ENCODE assay signal across 16 mouse cellular contexts in genomic region chr12:13079832-13080231, GRCm38 (mm10).
"Had no signal": no experiment of that assay in that cellular context is flagged by ENCODE, and none has a peak within 500 bp of the region (broad histone marks: within the 10 kb centered on the region; RNA-seq: fewer than 3 reads in every experiment).

No protein-coding gene starts in this region.

- H3K4me1 ChIP-seq: liver, embryonic 13.5 days; stomach, embryonic 15.5 days had no signal

- H3K4me2 ChIP-seq: kidney, embryonic 15.5 days; liver, embryonic 13.5 days; midbrain, embryonic 11.5 days; stomach, embryonic 15.5 days had no signal

- H3K4me3 ChIP-seq: kidney, embryonic 15.5 days; liver, embryonic 13.5 days; stomach, embryonic 15.5 days had no signal

- H3K36me3 ChIP-seq: kidney, embryonic 15.5 days; liver, embryonic 13.5 days; stomach, embryonic 15.5 days had no signal

- DNase-seq: kidney, adult 11 months; kidney, adult 8-10 months; kidney, postnatal 10 days; kidney, postnatal 36 days; layer of hippocampus, postnatal 36 days; liver, embryonic 13.5 days; lung, adult 2 months; lung, postnatal 14 days; lung, postnatal 4 days; midbrain, embryonic 14.5 days; right cerebral cortex, postnatal 14 days; spleen, adult 18-20 months; thymus, postnatal 25 days had no signal

- H3K27me3 ChIP-seq: kidney, embryonic 15.5 days; liver, embryonic 13.5 days; stomach, embryonic 15.5 days had no signal

- H3K9ac ChIP-seq: kidney, embryonic 15.5 days; liver, embryonic 13.5 days; stomach, embryonic 15.5 days had no signal

- H3K27ac ChIP-seq: kidney, embryonic 15.5 days; liver, embryonic 13.5 days; stomach, embryonic 15.5 days had no signal

- H3K9me3 ChIP-seq: kidney, embryonic 15.5 days; liver, embryonic 13.5 days; stomach, embryonic 15.5 days had no signal
